Mouse (Mus musculus) myocyte (in vitro differentiated cells): ENCODE measurements around the gene Paf1. TPM values are rescaled to one million over a fixed set of nuclear protein-coding genes. Genes with fewer than 3 reads are reported as not detected.
A peak's percentile ranks its signal among the peaks of the same experiment; 100 is the strongest.

Experiments
- H3K27me3 ChIP-seq: one replicate; pipeline ENCODE4 v1.6.1; 2011; ENCODE audit not compliant: control insufficient read depth, insufficient read depth, insufficient read length
- H3K36me3 ChIP-seq: one replicate; pipeline ENCODE4 v1.6.1; 2011; ENCODE audit not compliant: control insufficient read depth, insufficient read depth
- H3K4me2 ChIP-seq: one replicate; pipeline ENCODE4 v1.6.1; 2011; ENCODE audit warnings: low read depth, control low read depth
- H3K4me3 ChIP-seq: one replicate; pipeline ENCODE4 v1.5.1; 2011; ENCODE audit warnings: mild to moderate bottlenecking, control low read depth, moderate library complexity
- H3K79me2 ChIP-seq: one replicate; pipeline ENCODE4 v1.6.1; 2011; ENCODE audit not compliant: control insufficient read depth, insufficient read depth
- H3ac ChIP-seq: one replicate; pipeline ENCODE4 v1.6.1; 2011; ENCODE audit not compliant: control insufficient read depth, insufficient read length
- CEBPB ChIP-seq: IDR thresholded peaks from 2 replicates; pipeline ENCODE4 v1.6.1; 2011; ENCODE audit warnings: mild to moderate bottlenecking, moderate library complexity; ENCODE audit not compliant: poor library complexity, insufficient read depth, severe bottlenecking
- E2F4 ChIP-seq: IDR thresholded peaks from one replicate; pipeline ENCODE4 v1.6.1; 2011; ENCODE audit warnings: mild to moderate bottlenecking, control low read depth, moderate library complexity; ENCODE audit not compliant: insufficient read depth
- MAX ChIP-seq: IDR thresholded peaks from one replicate; pipeline ENCODE4 v1.6.1; 2011; ENCODE audit warnings: low read depth, mild to moderate bottlenecking, control low read depth
- MYOD1 ChIP-seq, 3 experiments: IDR thresholded peaks; one replicate each; pipeline ENCODE4 v1.6.1; 2011; ENCODE audit warnings: control low read depth in 2 of 3, low read depth in 2 of 3, mild to moderate bottlenecking in 2 of 3, moderate library complexity in 1 of 3; ENCODE audit not compliant: insufficient read length in 2 of 3, control insufficient read depth in 1 of 3
- MYOG ChIP-seq, 3 experiments: IDR thresholded peaks; one replicate each; pipeline ENCODE4 v1.6.1; 2011; ENCODE audit warnings: control low read depth in 2 of 3, low read depth in 2 of 3, mild to moderate bottlenecking in 2 of 3; ENCODE audit not compliant: insufficient read length in 2 of 3, control insufficient read depth in 1 of 3, insufficient read depth in 1 of 3
- POLR2A ChIP-seq: IDR thresholded peaks from one replicate; pipeline ENCODE4 v1.6.1; 2011; ENCODE audit warnings: low read depth, mild to moderate bottlenecking, control low read depth, moderate library complexity; ENCODE audit not compliant: insufficient read length
- POLR2AphosphoS2 ChIP-seq: IDR thresholded peaks from one replicate; pipeline ENCODE4 v1.6.1; 2011; ENCODE audit warnings: low read depth, control low read depth; ENCODE audit not compliant: insufficient read length
- REST ChIP-seq: IDR thresholded peaks from one replicate; pipeline ENCODE4 v1.6.1; 2011; ENCODE audit warnings: mild to moderate bottlenecking, control low read depth, moderate library complexity; ENCODE audit not compliant: insufficient read depth, insufficient read length
- SRF ChIP-seq: IDR thresholded peaks from one replicate; pipeline ENCODE4 v1.6.1; 2011; ENCODE audit warnings: low read depth; ENCODE audit not compliant: control insufficient read depth, insufficient read length
- TCF12 ChIP-seq: IDR thresholded peaks from one replicate; pipeline ENCODE4 v1.6.1; 2011; ENCODE audit warnings: mild to moderate bottlenecking, control low read depth; ENCODE audit not compliant: poor library complexity, insufficient read depth, severe bottlenecking
- TCF3 ChIP-seq: IDR thresholded peaks from one replicate; pipeline ENCODE4 v1.6.1; 2011; ENCODE audit warnings: low read depth, control low read depth; ENCODE audit not compliant: insufficient read length
- USF1 ChIP-seq: IDR thresholded peaks from one replicate; pipeline ENCODE4 v1.6.1; 2011; ENCODE audit warnings: low read depth, mild to moderate bottlenecking, control low read depth, moderate library complexity
- polyA plus RNA-seq: library from polyadenylated mRNA; unstranded; fragments of >200 nt; fragmentation: generic; extraction: Trizol; gene quantifications from one replicate; pipeline ENCODE4 v1.2.1, GENCODE M21; 2012; ENCODE audit warnings: missing spikeins

The Paf1 gene
- polyA plus RNA-seq, 1 experiment: 34.3 TPM

DNA sequence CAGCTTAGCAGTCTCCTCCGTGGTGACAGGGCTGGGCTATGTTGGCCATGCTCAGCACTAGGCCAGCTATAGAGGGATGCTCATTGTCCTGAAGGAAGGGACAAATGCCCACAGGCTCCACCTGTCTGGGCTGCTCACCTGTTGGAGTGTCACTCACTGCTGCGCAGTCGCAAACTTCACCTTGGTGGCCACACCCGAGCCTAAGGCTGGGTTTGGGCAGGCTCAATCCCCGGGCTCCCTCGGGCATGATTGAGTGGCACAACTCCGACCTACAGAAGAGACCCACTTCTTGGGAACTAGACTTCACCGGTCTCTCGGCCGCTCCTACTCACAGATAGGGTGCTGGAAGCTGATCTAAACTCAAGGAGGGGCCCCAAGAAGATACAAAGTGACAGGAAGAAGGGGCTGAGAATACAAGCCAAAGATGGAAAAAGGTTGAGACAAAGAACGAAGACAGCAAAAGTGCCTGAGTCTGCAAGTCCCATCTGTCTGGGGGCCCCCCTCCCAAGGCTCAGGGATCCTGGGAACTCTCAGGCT, 21.7 kb upstream of the Paf1 start:
- H3K4me3 ChIP-seq: peak overlapping the region; percentile 86
- H3K27me3 ChIP-seq: no peaks in the 10 kb centered on the region
- H3K4me2 ChIP-seq: peak overlapping the region; percentile 78
- peak in 1 of 3 experiments; percentile 11 for TF ChIP-seq MYOG (IDR thresholded peaks at IDR 0.05; ENCODE audit: control insufficient read depth in 1 of 3, insufficient read depth in 1 of 3, insufficient read length in 2 of 3, low read depth in 2 of 3)
- TF ChIP-seq POLR2AphosphoS2: no peak
- no peak for TF ChIP-seq POLR2A
- TF ChIP-seq SRF: no peak
- TF ChIP-seq TCF12: no peak
- TF ChIP-seq REST: no peak
- TF ChIP-seq E2F4: no peak
- TF ChIP-seq USF1: no peak
- TF ChIP-seq CEBPB: no peak
- no peak for TF ChIP-seq MAX
- peak in 2 of 3 experiments; percentile 20 to 35 for TF ChIP-seq MYOD1 (IDR thresholded peaks at IDR 0.05; ENCODE audit: control insufficient read depth in 1 of 3, insufficient read length in 2 of 3, low read depth in 2 of 3)
- TF ChIP-seq TCF3: no peak
- H3K36me3 ChIP-seq: no peaks in the 10 kb centered on the region
- peaks cover 22% of the 10 kb centered on the region for H3K79me2 ChIP-seq
- H3ac ChIP-seq: peak overlapping the region; percentile 58

GRCm38 (mm10) chr7:28371514-28371989, 21.2 kb upstream of the Paf1 start:
- Histone ChIP-seq H3K36me3 (no peaks in the 10 kb centered on the region), H3K4me3 (peak overlapping the region; percentile 86), H3ac (peak overlapping the region; percentile 58), H3K4me2 (peak overlapping the region; percentile 78), H3K79me2 (peaks cover 27% of the 10 kb centered on the region), H3K27me3 (no peaks in the 10 kb centered on the region)
- TF ChIP-seq TCF3 (no peak), POLR2A (peak; percentile 55), MYOD1 (IDR thresholded peaks at IDR 0.05; ENCODE audit: control insufficient read depth in 1 of 3, insufficient read length in 2 of 3, low read depth in 2 of 3) (no peak), CEBPB (no peak), TCF12 (no peak), POLR2AphosphoS2 (no peak), REST (no peak)

DNA sequence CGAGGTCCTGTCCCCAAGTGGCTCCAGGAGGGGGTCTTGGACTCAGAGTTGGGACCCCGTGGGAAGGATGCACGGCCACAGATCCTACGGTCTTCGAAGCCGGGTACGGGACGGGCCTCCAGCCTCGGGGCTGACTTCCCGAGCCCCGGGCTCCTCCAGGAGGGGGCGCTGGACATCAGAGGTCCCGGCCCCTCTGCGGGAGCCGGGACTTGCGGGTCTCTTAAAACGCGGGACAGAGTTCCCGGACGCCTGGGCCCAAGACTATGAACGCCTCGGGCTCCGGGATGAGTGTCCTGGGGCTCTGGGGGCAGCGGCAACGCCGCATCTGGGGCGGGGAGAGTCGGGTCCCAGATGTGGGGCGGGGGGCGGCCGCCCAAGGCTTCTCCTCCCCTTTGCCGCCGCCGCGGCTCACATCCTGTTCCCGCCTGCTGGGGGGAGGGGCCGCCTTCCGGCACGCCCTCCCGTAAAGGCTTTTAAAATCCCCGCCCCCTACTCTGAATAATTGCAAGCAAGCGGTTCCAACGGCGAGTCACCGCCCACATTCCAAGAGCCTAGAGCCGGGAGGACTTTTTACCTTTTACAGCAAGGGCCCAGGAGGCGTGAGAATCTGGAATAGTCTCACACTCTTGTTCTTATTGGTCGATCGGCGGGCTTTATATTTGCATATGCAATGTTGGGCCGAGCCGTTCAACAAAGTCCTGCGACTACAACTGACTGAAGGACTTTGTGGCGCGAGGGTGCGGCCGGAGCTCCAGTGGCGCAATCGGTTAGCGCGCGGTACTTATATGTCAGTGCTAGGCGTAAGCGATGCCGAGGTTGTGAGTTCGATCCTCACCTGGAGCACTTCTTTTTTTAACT, 20.3 kb upstream of the Paf1 start, which contains the start of gene Plekhg2:
Plekhg2 (minus strand) TSS at position 349 of the 858 bp plus-strand sequence.
- peak; percentile 69 for TF ChIP-seq E2F4
- no peak for TF ChIP-seq TCF3
- TF ChIP-seq MYOD1 (IDR thresholded peaks at IDR 0.05; ENCODE audit: control insufficient read depth in 1 of 3, insufficient read length in 2 of 3, low read depth in 2 of 3): no peak
- peak; percentile 46 for TF ChIP-seq POLR2A
- TF ChIP-seq USF1: no peak
- no peak for TF ChIP-seq MYOG (IDR thresholded peaks at IDR 0.05; ENCODE audit: control insufficient read depth in 1 of 3, insufficient read depth in 1 of 3, insufficient read length in 2 of 3, low read depth in 2 of 3)
- TF ChIP-seq MAX: no peak
- no peak for TF ChIP-seq REST
- no peak for TF ChIP-seq POLR2AphosphoS2
- no peak for TF ChIP-seq TCF12
- peak; percentile 93 for TF ChIP-seq SRF
- peak; percentile 51; the same call in 1 of the 2 replicates for TF ChIP-seq CEBPB
- Histone ChIP-seq H3K79me2 (peaks cover 36% of the 10 kb centered on the region), H3K4me2 (peak within 1 kb of the TSS; percentile 78), H3ac (peak within 1 kb of the TSS; percentile 58), H3K36me3 (no peaks in the 10 kb centered on the region), H3K27me3 (no peaks in the 10 kb centered on the region), H3K4me3 (peak within 1 kb of the TSS; percentile 86)

- Histone ChIP-seq H3K27me3 (no peaks in the 10 kb centered on the region), H3K79me2 (peaks cover 43% of the 10 kb centered on the region), H3ac (no peak overlapping the region), H3K4me2 (peak overlapping the region; percentile 71), H3K36me3 (no peaks in the 10 kb centered on the region), H3K4me3 (peak overlapping the region; percentile 86)
- TF ChIP-seq SRF (no peak), MYOG (IDR thresholded peaks at IDR 0.05; ENCODE audit: control insufficient read depth in 1 of 3, insufficient read depth in 1 of 3, insufficient read length in 2 of 3, low read depth in 2 of 3) (no peak), REST (no peak)
Measured at GRCm38 (mm10) chr7:28373131-28373581, 19.6 kb upstream of the Paf1 start.
